Mouse (Mus musculus): ENCODE data around the gene Tbcb. TPM values are rescaled to one million over a fixed set of nuclear protein-coding genes. Genes with fewer than 3 reads are reported as not detected.
"Not testable (repeated sequence)": the region's sequence is repeated elsewhere in the genome, so short reads cannot be mapped to it uniquely, and the experiment has no call there.

The Tbcb gene
- total RNA-seq, 2 experiments from 2014 or later = 115 to 136 TPM

- peak; percentile 84 to 95 for DNase-seq (ENCODE audit: extremely low spot score in 1 of 2, low spot score in 1 of 2)
Measured at GRCm38 (mm10) chr7:30194884-30195283, 37.2 kb downstream of the Tbcb start.

- peak; percentile 20 to 45 for DNase-seq (ENCODE audit: extremely low spot score in 1 of 2, low spot score in 1 of 2)
Measured at GRCm38 (mm10) chr7:30194101-30194831, 37.8 kb downstream of the Tbcb start.

GRCm38 (mm10) chr7:30193581-30194100 lies 38.4 kb downstream of the Tbcb start:
- DNase-seq (ENCODE audit: extremely low spot score in 1 of 2, low spot score in 1 of 2) = peak; percentile 61 to 65

GRCm38 (mm10) chr7:30193013-30193412 lies 39.1 kb downstream of the Tbcb start:
- no peak for DNase-seq (ENCODE audit: extremely low spot score in 1 of 2, low spot score in 1 of 2)

- DNase-seq (ENCODE audit: extremely low spot score in 1 of 2, low spot score in 1 of 2) = no peak
Measured at GRCm38 (mm10) chr7:30192088-30192487, 40.0 kb downstream of the Tbcb start.

GRCm38 (mm10) chr7:30189116-30189491 lies 43.0 kb downstream of the Tbcb start:
- no peak for DNase-seq (ENCODE audit: extremely low spot score in 1 of 2, low spot score in 1 of 2)

GRCm38 (mm10) chr7:30188344-30189115 lies 43.5 kb downstream of the Tbcb start:
- no peak for DNase-seq (ENCODE audit: extremely low spot score in 1 of 2, low spot score in 1 of 2)

- DNase-seq (ENCODE audit: extremely low spot score in 1 of 2, low spot score in 1 of 2) = no peak
Measured at GRCm38 (mm10) chr7:30184641-30185348, 47.3 kb downstream of the Tbcb start.

GRCm38 (mm10) chr7:30183879-30184289 lies 48.2 kb downstream of the Tbcb start, which contains the start of gene Cox7a1:
TSS of gene Cox7a1 (plus strand) at chr7:30184144.
- peak; percentile 27 to 32 for DNase-seq (ENCODE audit: extremely low spot score in 1 of 2, low spot score in 1 of 2)

GRCm38 (mm10) chr7:30183189-30183588 lies 48.9 kb downstream of the Tbcb start:
- not testable (repeated sequence) for DNase-seq (ENCODE audit: extremely low spot score in 1 of 2, low spot score in 1 of 2)

- DNase-seq (ENCODE audit: extremely low spot score in 1 of 2, low spot score in 1 of 2) = not testable (repeated sequence)
Measured at GRCm38 (mm10) chr7:30181929-30182328, 50.1 kb downstream of the Tbcb start.

- peak; percentile 45 to 77 for DNase-seq (ENCODE audit: extremely low spot score in 1 of 2, low spot score in 1 of 2)
Measured at GRCm38 (mm10) chr7:30181308-30181707, 50.8 kb downstream of the Tbcb start.

GRCm38 (mm10) chr7:30178256-30178655 lies 53.8 kb downstream of the Tbcb start:
- DNase-seq (ENCODE audit: extremely low spot score in 1 of 2, low spot score in 1 of 2) = no peak

- DNase-seq (ENCODE audit: extremely low spot score in 1 of 2, low spot score in 1 of 2) = no peak
Measured at GRCm38 (mm10) chr7:30176474-30176873, 55.6 kb downstream of the Tbcb start.

Other genes starting within 250 kb of the Tbcb start
- 1 to 10 TPM; 2.5 to 3.5 TPM for gene Zfp568, start 248.3 kb downstream of the Tbcb start, total RNA-seq (2021)
- 10 to 100 TPM in 1 of 2 experiments, 1 to 10 TPM in 1; 9.2 to 10.3 TPM for gene Zfp14, start 180.9 kb downstream of the Tbcb start, total RNA-seq (2021)
- gene Zfp82, start 159.4 kb downstream of the Tbcb start, total RNA-seq (2021) = 1 to 10 TPM; 1.9 to 5.0 TPM
- gene Gm26920, start 141.9 kb downstream of the Tbcb start, total RNA-seq (2021) = 1 to 10 TPM in 1 of 2 experiments, not detected in 1; 2.0 TPM
- 1 to 10 TPM; 5.3 to 7.1 TPM for gene Zfp566, start 141.7 kb downstream of the Tbcb start, total RNA-seq (2021)
- gene Zfp260, start 137.5 kb downstream of the Tbcb start, total RNA-seq (2021) = 10 to 100 TPM; 64.8 to 89.9 TPM
- 10 to 100 TPM; 30.4 to 31.5 TPM for gene Zfp382, start 110.3 kb downstream of the Tbcb start, total RNA-seq (2021)
- 10 to 100 TPM; 49.2 to 50.2 TPM for gene Zfp146, start 62.5 kb downstream of the Tbcb start, total RNA-seq (2021)
- gene Cox7a1, start 48.1 kb downstream of the Tbcb start, total RNA-seq (2021) = 1 to 10 TPM; 2.8 to 5.0 TPM
- 100 to 1,000 TPM; 206 to 218 TPM for gene Capns1, start 33.5 kb downstream of the Tbcb start, total RNA-seq (2021)
- gene Polr2i, start 324 bp downstream of the Tbcb start, total RNA-seq (2021) = 10 to 100 TPM; 60.0 to 64.5 TPM
- not detected for gene Ovol3, start 3.5 kb upstream of the Tbcb start, total RNA-seq (2021)
- gene Thap8, start 47.8 kb upstream of the Tbcb start, total RNA-seq (2021) = under 1 TPM; 0.22 to 0.73 TPM
- gene Wdr62, start 48.1 kb upstream of the Tbcb start, total RNA-seq (2021) = 1 to 10 TPM; 1.4 to 1.7 TPM
- gene Clip3, start 59.5 kb upstream of the Tbcb start, total RNA-seq (2021) = 100 to 1,000 TPM; 437 to 515 TPM
- gene Alkbh6, start 76.4 kb upstream of the Tbcb start, total RNA-seq (2021) = 10 to 100 TPM; 47.1 to 55.1 TPM
- gene Syne4, start 82.5 kb upstream of the Tbcb start, total RNA-seq (2021) = 10 to 100 TPM in 1 of 2 experiments, 1 to 10 TPM in 1; 6.4 to 13.1 TPM
- under 1 TPM; 0.15 to 0.75 TPM for gene E130208F15Rik, start 89.5 kb upstream of the Tbcb start, total RNA-seq (2021)
- gene Sdhaf1, start 91.6 kb upstream of the Tbcb start, total RNA-seq (2021) = 1 to 10 TPM; 7.8 to 7.9 TPM
- gene Lrfn3, start 130.5 kb upstream of the Tbcb start, total RNA-seq (2021) = 10 to 100 TPM; 33.6 to 34.7 TPM
- 10 to 100 TPM; 28.8 to 31.4 TPM for gene Tyrobp, start 181.5 kb upstream of the Tbcb start, total RNA-seq (2021)
- gene Hcst, start 187.6 kb upstream of the Tbcb start, total RNA-seq (2021) = 1 to 10 TPM in 1 of 2 experiments, under 1 TPM in 1; 0.98 to 1.0 TPM
- 1 to 10 TPM; 2.9 to 3.0 TPM for gene Nfkbid, start 189.5 kb upstream of the Tbcb start, total RNA-seq (2021)
- 1,000 to 10,000 TPM; 1,227 to 1,377 TPM for gene Aplp1, start 213.3 kb upstream of the Tbcb start, total RNA-seq (2021)
- gene Kirrel2, start 225.4 kb upstream of the Tbcb start, total RNA-seq (2021) = 10 to 100 TPM; 15.3 to 16.4 TPM
- 1 to 10 TPM; 1.8 to 2.2 TPM for gene Nphs1, start 226.0 kb upstream of the Tbcb start, total RNA-seq (2021)